Mouse (Mus musculus) cerebellum, adult 2 months (tissue): ENCODE data around the gene Stx11. TPM values are rescaled to one million over a fixed set of nuclear protein-coding genes. Genes with fewer than 3 reads are reported as not detected.

Experiments
- DNase-seq, 2 experiments: peaks; one replicate each; pipeline ENCODE4 v3.0.0; 2021
- H3K27ac ChIP-seq: fragments of 200-500 bp; 2 replicates; pipeline ENCODE4 v1.5.1; 2012; ENCODE audit warnings: low read length, control low read depth, inconsistent platforms; ENCODE audit not compliant: insufficient read depth
- H3K27me3 ChIP-seq: fragments of 200-500 bp; 2 replicates; pipeline ENCODE4 v1.6.1; 2012; ENCODE audit warnings: inconsistent platforms, mild to moderate bottlenecking, low read length, moderate library complexity; ENCODE audit not compliant: control insufficient read depth, insufficient read depth
- H3K4me1 ChIP-seq: fragments of 200-500 bp; 2 replicates; pipeline ENCODE4 v1.6.1; 2011; ENCODE audit warnings: low read length; ENCODE audit not compliant: control insufficient read depth, insufficient read depth
- H3K4me3 ChIP-seq: fragments of 200-500 bp; replicated peaks from 2 replicates; pipeline ENCODE3; 2011; ENCODE audit warnings: mild to moderate bottlenecking, low read depth, low read length, control low read depth; ENCODE audit not compliant: insufficient read depth
- CTCF ChIP-seq: fragments of 200-500 bp; IDR thresholded peaks from 2 replicates; pipeline ENCODE4 v1.5.1; 2011; ENCODE audit warnings: low read depth, mild to moderate bottlenecking, control low read depth, low read length, moderate library complexity, borderline replicate concordance; ENCODE audit not compliant: insufficient read depth
- POLR2A ChIP-seq: fragments of 200-500 bp; IDR thresholded peaks from 2 replicates; pipeline ENCODE4 v1.6.1; 2011; ENCODE audit warnings: low read length, control low read depth, borderline replicate concordance; ENCODE audit not compliant: insufficient read depth
- WGBS: fragments of 180-500 bp; shearing (Covaris S2); methylation state at CpG from one replicate; pipeline ENCODE4 v1.1.7; 2018; 5-methylcytosine and 5-hydroxymethylcytosine counted together
- polyA plus RNA-seq: library from polyadenylated mRNA; depleted of rRNA; stranded (reverse); fragments of >200 nt; gene quantifications from 2 replicates; pipeline ENCODE4 v1.2.3, GENCODE M21; 2012

Stx11 gene
- polyA plus RNA-seq, 1 experiment = 0.10 TPM

- H3K4me3 ChIP-seq = no peak overlapping the region
- H3K4me1 ChIP-seq = peaks cover 7% of the 10 kb centered on the region; the same call in 1 of the 2 replicates
- 45% methylated on average over 5 of the region's 5 CpGs for WGBS
- TF ChIP-seq POLR2A (no peak), CTCF (peak; percentile 24; the same call in 1 of the 2 replicates)
- H3K27me3 ChIP-seq = no peaks in the 10 kb centered on the region
- H3K27ac ChIP-seq = no peak overlapping the region
- peak in 1 of 2 experiments; percentile 29 for DNase-seq
These were observed 44.8 kb downstream of the Stx11 start for GRCm38 (mm10) chr10:12919287-12919686.

GRCm38 (mm10) chr10:12917626-12918025 is 46.5 kb downstream of the Stx11 start:
- H3K4me1 ChIP-seq = no peaks in the 10 kb centered on the region
- H3K27ac ChIP-seq = no peak overlapping the region
- no peak for DNase-seq
- no peaks in the 10 kb centered on the region for H3K27me3 ChIP-seq
- no peak overlapping the region for H3K4me3 ChIP-seq
- WGBS = 64% methylated on average over 1 of the region's 1 CpGs
- TF ChIP-seq CTCF = no peak
- TF ChIP-seq POLR2A = no peak

- Histone ChIP-seq H3K27me3 (no peaks in the 10 kb centered on the region), H3K27ac (no peak overlapping the region)
- 94% methylated on average over 6 of the region's 6 CpGs for WGBS
These were observed 47.7 kb downstream of the Stx11 start for GRCm38 (mm10) chr10:12916376-12916775.

GRCm38 (mm10) chr10:12915826-12916225 is 48.3 kb downstream of the Stx11 start:
- TF ChIP-seq POLR2A (no peak), CTCF (no peak)
- Histone ChIP-seq H3K27me3 (no peaks in the 10 kb centered on the region), H3K27ac (no peak overlapping the region; the same call in 1 of the 2 replicates), H3K4me1 (no peaks in the 10 kb centered on the region), H3K4me3 (no peak overlapping the region)
- no peak for DNase-seq
- WGBS = 91% methylated on average over 7 of the region's 7 CpGs

More at GRCm38 (mm10) chr10:12916376-12916775, 47.7 kb downstream of the Stx11 start:
- no peak for DNase-seq
- no peak for TF ChIP-seq POLR2A
- no peak for TF ChIP-seq CTCF
- H3K4me3 ChIP-seq = no peak overlapping the region
- no peaks in the 10 kb centered on the region for H3K4me1 ChIP-seq

GRCm38 (mm10) chr10:12914203-12914602 is 49.9 kb downstream of the Stx11 start:
- Histone ChIP-seq H3K27ac (no peak overlapping the region), H3K4me1 (no peaks in the 10 kb centered on the region), H3K4me3 (no peak overlapping the region), H3K27me3 (no peaks in the 10 kb centered on the region)
- DNase-seq = no peak
- WGBS = 95% methylated on average over 1 of the region's 1 CpGs
- no peak for TF ChIP-seq CTCF
- no peak for TF ChIP-seq POLR2A

GRCm38 (mm10) chr10:12911981-12912530 is 52.0 kb downstream of the Stx11 start:
- TF ChIP-seq POLR2A (no peak), CTCF (no peak)
- H3K4me1 ChIP-seq = no peaks in the 10 kb centered on the region
- no peak overlapping the region for H3K27ac ChIP-seq
- peak in 1 of 2 experiments; percentile 12 for DNase-seq
- no peak overlapping the region for H3K4me3 ChIP-seq
- no peaks in the 10 kb centered on the region for H3K27me3 ChIP-seq
- 34% methylated on average over 11 of the region's 11 CpGs for WGBS

GRCm38 (mm10) chr10:12911451-12911850 is 52.6 kb downstream of the Stx11 start:
- 81% methylated on average over 13 of the region's 13 CpGs for WGBS
- no peak for TF ChIP-seq CTCF
- no peak for TF ChIP-seq POLR2A
- no peak overlapping the region for H3K4me3 ChIP-seq
- no peak overlapping the region for H3K27ac ChIP-seq
- no peaks in the 10 kb centered on the region for H3K4me1 ChIP-seq
- no peak for DNase-seq
- no peaks in the 10 kb centered on the region for H3K27me3 ChIP-seq

- no peak overlapping the region for H3K27ac ChIP-seq
- TF ChIP-seq CTCF = no peak
- TF ChIP-seq POLR2A = no peak
- no peaks in the 10 kb centered on the region for H3K4me1 ChIP-seq
- no peaks in the 10 kb centered on the region for H3K27me3 ChIP-seq
- no peak overlapping the region for H3K4me3 ChIP-seq
- 93% methylated on average over 2 of the region's 2 CpGs for WGBS
- DNase-seq = no peak
These were observed 54.2 kb downstream of the Stx11 start for GRCm38 (mm10) chr10:12909891-12910290.

- DNase-seq = no peak
- WGBS = 16% methylated on average over 1 of the region's 1 CpGs
- Histone ChIP-seq H3K4me3 (no peak overlapping the region), H3K27me3 (no peaks in the 10 kb centered on the region), H3K4me1 (no peaks in the 10 kb centered on the region), H3K27ac (no peak overlapping the region)
- TF ChIP-seq POLR2A (no peak), CTCF (no peak)
These were observed 54.9 kb downstream of the Stx11 start for GRCm38 (mm10) chr10:12909179-12909578.
